Mouse (Mus musculus) liver, embryonic 14.5 days (tissue): Measurements from ENCODE around the gene Hemk1. TPM values are rescaled to one million over a fixed set of nuclear protein-coding genes. Genes with fewer than 3 reads are reported as not detected.

ENCODE experiments used
- ATAC-seq: fragments of 200-750 bp; cut with Nextera tagmentation; 2 replicates; pipeline ENCODE4 v1.8.0; 2017; ENCODE audit warnings: moderate number of reproducible peaks, mild to moderate bottlenecking, moderate library complexity; ENCODE audit not compliant: insufficient read depth
- DNase-seq, 3 experiments: peaks; one replicate each; pipeline ENCODE4 v3.0.0-alpha.2; 2012 to 2013; ENCODE audit warnings: low read depth in 3 of 3, low spot score in 3 of 3
- H3K27ac ChIP-seq: fragments of 300-500 bp; sonication (generic); 2 replicates; pipeline ENCODE4 v1.5.1; 2014; ENCODE audit warnings: moderate library complexity, mild to moderate bottlenecking, control low read depth, inconsistent platforms
- H3K27me3 ChIP-seq: fragments of 300-500 bp; sonication (generic); 2 replicates; pipeline ENCODE4 v1.6.1; 2014; ENCODE audit warnings: mild to moderate bottlenecking, low read length, moderate library complexity; ENCODE audit not compliant: control insufficient read depth, insufficient read depth
- H3K36me3 ChIP-seq: fragments of 300-500 bp; sonication (generic); replicated peaks from 2 replicates; pipeline ENCODE4 v1.6.1; 2014; ENCODE audit warnings: low read depth; ENCODE audit not compliant: control insufficient read depth, insufficient read depth
- H3K4me1 ChIP-seq, 2 experiments: fragments of 200-500 bp in 1 of 2; fragments of 300-500 bp in 1 of 2; sonication (generic) in 1 of 2; replicated peaks; 2 replicates each; pipeline ENCODE4 v1.6.1; 2012 to 2014; ENCODE audit warnings: antibody characterized with exemption in 1 of 2, inconsistent platforms in 1 of 2, low read length in 1 of 2; ENCODE audit not compliant: control insufficient read depth in 2 of 2, insufficient read depth in 2 of 2
- H3K4me2 ChIP-seq: fragments of 300-500 bp; sonication (generic); 2 replicates; pipeline ENCODE4 v1.6.1; 2014; ENCODE audit warnings: low read depth, mild to moderate bottlenecking, control low read depth, moderate library complexity
- H3K4me3 ChIP-seq, 2 experiments: fragments of 200-500 bp in 1 of 2; fragments of 300-500 bp in 1 of 2; sonication (generic) in 1 of 2; 2 replicates each; pipeline ENCODE4 v1.5.1; 2012 to 2014; ENCODE audit warnings: low read depth in 2 of 2, low read length in 2 of 2, mild to moderate bottlenecking in 2 of 2, control low read depth in 1 of 2, inconsistent platforms in 1 of 2, moderate library complexity in 1 of 2; ENCODE audit not compliant: insufficient read depth in 1 of 2
- H3K9ac ChIP-seq: fragments of 300-500 bp; sonication (generic); replicated peaks from 2 replicates; pipeline ENCODE4 v1.6.1; 2014; ENCODE audit warnings: mild to moderate bottlenecking, control low read depth, moderate library complexity
- H3K9me3 ChIP-seq: fragments of 300-500 bp; sonication (generic); 2 replicates; pipeline ENCODE4 v1.6.1; 2016; ENCODE audit warnings: low read length, mixed read lengths; ENCODE audit not compliant: control insufficient read depth
- CTCF ChIP-seq: IDR thresholded peaks from 2 replicates; pipeline ENCODE4 v1.5.1; 2016; ENCODE audit warnings: antibody characterized with exemption, low read depth, control low read depth
- EP300 ChIP-seq: IDR thresholded peaks from 2 replicates; pipeline ENCODE4 v1.6.1; 2016; ENCODE audit warnings: antibody characterized with exemption, low read depth
- WGBS: fragments of 180-500 bp; shearing (Covaris S2); extraction: QIAGEN DNeasy Blood & Tissue Kit; methylation state at CpG from one replicate; pipeline ENCODE4 v1.1.7; 2014; ENCODE audit not compliant: insufficient replicate concordance; 5-methylcytosine and 5-hydroxymethylcytosine counted together
- polyA plus RNA-seq, 2 experiments: library from polyadenylated mRNA; depleted of rRNA in 1 of 2; stranded (reverse) in 1 of 2; unstranded in 1 of 2; fragments of >200 nt; fragmentation: Nextera tagmentation in 1 of 2; extraction: Ambion mirVana in 1 of 2; gene quantifications; 2 replicates each; pipeline versions ENCODE4 v1.2.1 to v1.2.3; 2012 to 2014

Gene Hemk1
- polyA plus RNA-seq, 2 experiments = 2.2 to 3.3 TPM

DNA sequence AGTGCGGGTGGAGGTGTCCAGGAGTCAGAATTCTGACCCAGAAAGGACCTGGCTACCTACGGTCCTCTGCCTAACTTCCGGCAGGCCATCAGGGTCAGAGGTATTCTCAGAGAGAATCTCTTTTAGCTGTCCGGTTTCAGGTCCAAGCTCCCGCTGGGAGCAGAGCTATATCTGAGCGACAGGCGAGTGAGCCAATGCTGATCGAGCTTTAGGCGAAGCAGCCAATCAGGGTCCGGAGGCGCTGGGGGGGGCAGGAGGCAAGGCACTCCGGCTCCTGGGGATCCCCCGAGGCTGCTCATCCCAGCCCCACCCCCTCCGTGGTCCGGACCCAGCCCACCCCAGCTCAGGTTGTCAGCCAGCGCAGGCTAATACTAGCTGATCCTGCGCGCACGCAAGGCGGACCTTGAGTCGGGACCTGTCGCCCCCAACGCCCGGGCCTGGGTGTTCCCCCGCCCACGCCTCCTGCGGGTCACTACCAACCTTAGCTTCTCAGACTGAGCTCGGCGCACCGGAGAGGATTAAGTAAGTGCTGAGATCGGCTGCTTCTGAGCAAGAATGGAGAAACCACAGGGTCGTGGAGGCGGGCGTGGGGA, 2.2 kb upstream of the Hemk1 start, which contains the start of gene 6430571L13Rik:
Gene 6430571L13Rik, plus strand, starts transcription at position 336 of the 593 bp plus-strand sequence.
- Histone ChIP-seq H3K4me3 (peak within 1 kb of the TSS; percentile 54 to 61), H3K27ac (no peak within 1 kb of the TSS), H3K9ac (0 out of 2 replicates have a peak within 1 kb of the TSS, but pooled peaks have one; percentile 10), H3K36me3 (no peaks in the 10 kb centered on the region), H3K4me2 (peak within 1 kb of the TSS; percentile 76), H3K27me3 (peaks cover 9% of the 10 kb centered on the region), H3K9me3 (no peaks in the 10 kb centered on the region), H3K4me1 (peaks cover 2 to 12% of the 10 kb centered on the region in 2 experiments; a peak in 1 of 4 replicates)
- TF ChIP-seq CTCF = 0 out of 2 replicates have a peak, but pooled peaks have one; percentile 8
- TF ChIP-seq EP300 = no peak
- peak; percentile 66 to 77 (median 67) for DNase-seq
- 1% methylated on average over 34 of the region's 34 CpGs for WGBS
- peak; percentile 84 for ATAC-seq

DNA sequence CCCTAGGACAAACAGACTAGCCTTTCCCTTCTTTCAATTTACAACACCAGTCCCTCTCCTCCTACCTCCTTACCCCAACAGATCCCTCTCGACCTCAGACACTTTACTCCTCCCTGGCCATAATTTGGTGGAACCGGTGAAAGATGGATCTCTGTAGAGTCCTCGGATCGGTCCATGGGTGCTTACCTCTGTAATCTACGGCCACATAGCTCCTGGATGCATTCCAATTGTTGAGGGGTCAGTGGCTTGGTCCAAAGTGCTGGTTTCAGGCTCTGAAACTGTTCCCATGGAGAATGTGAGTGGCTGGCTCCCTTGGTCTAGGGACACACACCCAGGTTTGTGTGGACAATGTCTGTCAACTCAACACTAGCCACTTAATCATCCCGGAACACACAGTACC, 1.8 kb downstream of the Hemk1 start:
- DNase-seq (no peak), ATAC-seq (no peak)
- Histone ChIP-seq H3K9ac (no peak overlapping the region), H3K9me3 (no peaks in the 10 kb centered on the region), H3K4me3 (no peak overlapping the region), H3K4me2 (no peak overlapping the region), H3K4me1 (peaks cover 2 to 12% of the 10 kb centered on the region in 2 experiments; a peak in 1 of 4 replicates), H3K27ac (no peak overlapping the region), H3K36me3 (no peaks in the 10 kb centered on the region), H3K27me3 (peaks cover 7% of the 10 kb centered on the region)
- 67% methylated on average over 6 of the region's 6 CpGs for WGBS
- TF ChIP-seq CTCF (no peak), EP300 (no peak)

DNA sequence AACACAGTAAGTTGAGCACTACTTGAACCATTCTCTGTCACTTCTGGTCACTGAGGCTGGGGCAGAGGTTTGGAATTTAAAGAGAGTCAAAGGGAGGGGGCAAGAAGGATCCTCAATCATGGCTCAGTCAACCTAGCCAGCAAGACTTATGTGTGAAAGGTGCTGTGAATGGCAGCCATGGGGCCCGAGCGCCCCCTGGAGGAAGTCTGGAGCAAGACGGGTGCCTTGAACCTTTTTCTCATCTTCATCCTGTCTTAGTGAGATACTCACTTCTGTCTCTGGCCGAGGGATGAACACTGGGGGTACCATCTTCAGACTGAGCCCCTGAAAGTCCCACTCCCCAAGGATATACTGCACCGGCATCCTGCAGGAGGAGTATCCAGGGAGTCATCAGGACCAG, 2.2 kb downstream of the Hemk1 start:
- H3K4me1 ChIP-seq = peaks cover 2 to 10% of the 10 kb centered on the region in 2 experiments; a peak in 1 of 4 replicates
- WGBS = 3% methylated on average over 5 of the region's 5 CpGs
- H3K27me3 ChIP-seq = peaks cover 2% of the 10 kb centered on the region; the same call in 1 of the 2 replicates
- H3K9me3 ChIP-seq = no peaks in the 10 kb centered on the region
- DNase-seq (peak; percentile 41 to 61 (median 41)), ATAC-seq (no peak)
- no peak overlapping the region for H3K4me3 ChIP-seq
- no peak overlapping the region for H3K27ac ChIP-seq
- H3K4me2 ChIP-seq = no peak overlapping the region
- H3K36me3 ChIP-seq = no peaks in the 10 kb centered on the region
- no peak overlapping the region for H3K9ac ChIP-seq
- TF ChIP-seq CTCF (peak; percentile 99), EP300 (no peak)

DNA sequence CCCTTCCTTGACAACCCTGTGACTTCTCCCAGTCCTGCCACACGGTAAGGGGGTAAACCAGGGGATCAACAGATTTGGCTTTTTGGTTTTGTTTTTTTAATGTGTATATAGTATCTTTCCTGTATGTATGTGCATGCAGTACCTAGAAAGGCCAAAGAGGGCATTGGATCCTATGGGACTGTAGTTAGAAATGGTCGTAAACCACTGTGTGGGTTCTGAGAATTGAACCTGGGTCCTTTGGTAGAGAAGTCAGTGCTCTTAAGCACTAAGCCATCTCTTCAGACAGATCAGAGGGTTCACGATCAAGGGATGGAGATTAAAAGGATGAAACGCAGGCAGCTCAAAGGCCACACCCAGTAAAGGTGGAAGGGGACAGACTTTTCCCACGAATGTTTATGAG, 3.1 kb downstream of the Hemk1 start:
- Histone ChIP-seq H3K27ac (no peak overlapping the region), H3K9ac (no peak overlapping the region), H3K4me2 (no peak overlapping the region), H3K9me3 (no peaks in the 10 kb centered on the region), H3K4me1 (peaks cover 2 to 6% of the 10 kb centered on the region in 2 experiments; a peak in 1 of 4 replicates), H3K4me3 (no peak overlapping the region), H3K27me3 (no peaks in the 10 kb centered on the region), H3K36me3 (no peaks in the 10 kb centered on the region)
- TF ChIP-seq CTCF (0 out of 2 replicates have a peak, but pooled peaks have one; percentile 23), EP300 (no peak)
- 69% methylated on average over 5 of the region's 5 CpGs for WGBS
- DNase-seq = no peak
- no peak for ATAC-seq

DNA sequence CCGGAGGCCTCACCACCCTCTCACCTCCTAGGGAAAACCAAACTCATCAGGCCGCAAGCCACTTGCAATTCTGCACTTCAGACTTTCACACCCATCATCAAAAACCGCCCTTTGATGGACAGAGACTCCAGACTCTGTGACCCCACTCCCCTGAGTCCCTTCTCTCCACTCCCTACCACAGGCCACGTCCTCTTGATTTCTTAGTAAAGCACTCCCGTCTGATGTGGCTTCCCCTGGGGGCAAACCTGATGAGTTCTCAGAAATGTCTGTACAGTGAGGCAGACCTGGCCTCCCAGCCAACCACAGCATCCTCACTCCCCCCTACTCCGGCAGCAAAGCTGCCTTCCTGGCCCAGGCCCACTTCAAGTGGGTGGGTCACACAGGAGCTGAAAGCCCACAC, 3.8 kb downstream of the Hemk1 start:
- Histone ChIP-seq H3K4me2 (no peak overlapping the region), H3K9me3 (no peaks in the 10 kb centered on the region), H3K27me3 (no peaks in the 10 kb centered on the region), H3K4me1 (peaks cover 2 to 6% of the 10 kb centered on the region in 2 experiments; a peak in 1 of 4 replicates), H3K4me3 (no peak overlapping the region), H3K9ac (no peak overlapping the region), H3K36me3 (no peaks in the 10 kb centered on the region), H3K27ac (no peak overlapping the region)
- DNase-seq (no peak), ATAC-seq (no peak)
- 66% methylated on average over 6 of the region's 6 CpGs for WGBS
- TF ChIP-seq EP300 (no peak), CTCF (no peak)
